Mouse (Mus musculus): ENCODE results near the gene Vasn. TPM values are rescaled to one million over a fixed set of nuclear protein-coding genes. Genes with fewer than 3 reads are reported as not detected.

The Vasn gene
- polyA plus RNA-seq (2012), result not detected in 2 replicates

DNA sequence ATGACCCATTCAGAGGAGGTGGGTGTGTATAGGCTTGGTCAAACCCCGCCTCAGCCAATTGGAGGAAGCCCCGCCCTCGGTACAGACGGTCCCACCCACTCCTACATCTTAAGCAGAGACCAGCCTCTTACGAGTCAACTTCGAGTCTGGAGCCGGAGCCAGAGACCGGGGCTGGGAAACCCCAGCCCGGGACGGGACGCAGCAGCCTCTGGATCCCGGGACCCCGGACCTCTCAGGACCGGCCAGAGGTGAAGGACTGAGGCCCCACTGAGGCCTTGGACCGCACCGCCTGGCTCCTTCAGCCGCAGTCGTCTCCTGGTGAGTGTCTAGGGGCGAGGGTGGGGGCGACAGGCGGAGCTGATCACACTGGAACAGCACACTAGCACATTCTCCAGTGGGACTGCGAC is at the start of gene Vasn, which contains the start of gene Dnaja3:
TSS of gene Vasn (plus strand) at position 111 of the 407 bp plus-strand sequence.
TSS of gene Dnaja3 (plus strand) at position 159 of the 407 bp plus-strand sequence.
- TF ChIP-seq GATA1 (IDR thresholded peaks at IDR 0.05; ENCODE audit: low read length), result no peak

DNA sequence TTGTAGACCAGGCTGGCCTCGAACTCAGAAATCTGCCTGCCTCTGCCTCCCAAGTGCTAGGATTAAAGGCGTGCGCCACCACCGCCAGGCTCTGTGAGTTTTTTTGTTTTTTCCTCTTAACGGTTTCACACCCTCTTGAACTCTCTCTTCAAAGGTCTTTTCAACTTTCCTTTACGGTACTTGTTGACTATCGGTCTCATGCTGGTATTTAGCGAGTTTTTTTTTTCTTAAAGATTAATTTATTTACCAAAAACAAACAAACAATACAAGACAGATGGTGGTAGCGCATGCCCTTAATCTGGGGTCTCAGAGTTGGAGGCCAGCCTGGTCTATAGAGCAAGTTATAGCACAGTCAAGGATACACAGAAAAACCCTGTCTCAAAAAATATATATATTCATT is 49.5 kb upstream of the Vasn start:
- no peak for TF ChIP-seq GATA1 (IDR thresholded peaks at IDR 0.05; ENCODE audit: low read length)

DNA sequence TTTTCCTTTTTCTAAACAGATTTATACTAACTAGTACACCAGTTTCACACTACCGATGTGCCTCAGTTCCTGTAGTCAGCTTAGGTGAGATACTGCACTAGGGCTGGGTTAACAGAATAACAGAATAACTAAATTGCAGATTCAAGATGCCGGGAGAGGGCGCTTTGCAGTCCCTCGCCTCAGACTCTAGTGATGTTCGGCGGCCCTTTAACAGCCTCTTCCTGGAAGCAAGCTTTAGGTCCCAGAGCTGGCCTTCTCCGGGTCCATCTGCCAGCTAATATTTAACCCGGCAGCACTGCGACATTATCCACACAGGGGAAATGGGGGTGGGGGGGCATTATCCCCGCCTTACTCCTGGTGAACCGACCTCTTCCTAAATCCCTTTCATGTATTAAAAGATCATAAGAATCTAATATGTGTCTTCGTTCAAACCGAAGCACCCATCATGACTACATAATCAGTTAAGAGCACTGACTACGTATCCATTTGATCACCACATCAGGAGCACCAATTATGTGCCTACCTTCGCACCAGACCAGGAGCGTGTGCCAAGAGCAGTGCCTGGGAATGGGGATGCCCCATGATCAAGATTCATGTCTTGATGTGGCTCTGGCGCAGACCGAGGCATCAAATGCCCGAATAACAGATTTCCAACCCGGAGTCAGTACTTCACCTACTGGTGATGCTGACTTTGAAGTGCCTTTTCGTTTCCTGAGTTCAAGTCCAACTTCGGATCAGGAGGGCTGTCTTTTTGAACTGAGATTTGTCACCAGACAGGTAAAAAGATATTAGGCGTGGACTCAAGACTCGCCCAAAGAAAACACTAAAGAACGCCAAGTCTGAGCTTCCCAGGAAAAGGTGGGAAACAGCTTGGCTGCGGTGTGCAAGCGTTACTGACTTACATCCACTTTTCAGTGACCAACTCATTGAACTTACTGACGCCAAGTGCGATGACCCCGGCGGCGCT is 46.5 kb upstream of the Vasn start:
- no peak for TF ChIP-seq GATA1 (IDR thresholded peaks at IDR 0.05; ENCODE audit: low read length)

DNA sequence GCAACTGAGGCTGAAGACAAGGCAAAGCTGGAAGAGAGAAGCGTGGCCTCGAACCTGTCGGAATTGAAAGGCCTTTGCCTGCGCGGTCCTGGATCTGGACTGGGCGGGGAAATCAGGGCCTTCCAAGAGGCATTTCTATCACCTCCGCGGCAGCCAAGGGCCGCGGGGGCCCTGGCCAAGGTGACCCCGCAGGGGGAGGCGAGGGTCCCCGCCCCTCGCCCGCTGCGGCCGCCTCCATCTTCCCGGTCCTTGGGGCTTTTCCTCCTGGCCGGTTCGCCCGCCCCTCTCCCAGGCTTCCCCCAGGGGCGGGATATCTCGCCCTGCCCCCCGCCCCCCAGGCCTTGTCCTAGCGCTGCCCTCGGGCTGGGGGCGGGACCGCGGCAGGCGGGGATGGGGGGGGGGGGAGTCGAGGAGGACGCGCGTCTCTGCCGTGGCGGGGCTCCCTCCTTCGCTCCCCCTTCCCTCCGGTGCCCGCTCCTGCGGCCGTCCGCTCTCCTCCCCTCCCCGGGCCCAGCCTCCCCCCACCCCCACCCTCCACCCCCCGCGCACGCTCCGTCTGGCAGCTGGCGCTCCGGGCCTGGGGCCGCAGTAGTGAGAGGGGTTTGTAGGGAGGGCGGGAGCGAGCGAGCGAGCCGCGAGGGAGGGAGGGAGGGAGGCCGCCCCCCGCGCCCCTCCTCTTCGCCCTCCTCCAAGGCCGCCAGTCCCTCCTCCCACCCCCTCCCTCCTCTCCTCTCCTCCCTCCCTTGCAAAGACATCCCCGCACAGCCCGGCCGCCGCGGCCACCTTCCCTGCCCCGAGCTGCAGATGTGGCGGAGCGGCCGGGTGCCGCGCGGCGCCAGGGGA is 45.5 kb upstream of the Vasn start, which contains the start of gene Glis2:
TSS of gene Glis2 (plus strand) at position 743 of the 843 bp plus-strand sequence.
- TF ChIP-seq GATA1 (IDR thresholded peaks at IDR 0.05; ENCODE audit: low read length), result no peak

DNA sequence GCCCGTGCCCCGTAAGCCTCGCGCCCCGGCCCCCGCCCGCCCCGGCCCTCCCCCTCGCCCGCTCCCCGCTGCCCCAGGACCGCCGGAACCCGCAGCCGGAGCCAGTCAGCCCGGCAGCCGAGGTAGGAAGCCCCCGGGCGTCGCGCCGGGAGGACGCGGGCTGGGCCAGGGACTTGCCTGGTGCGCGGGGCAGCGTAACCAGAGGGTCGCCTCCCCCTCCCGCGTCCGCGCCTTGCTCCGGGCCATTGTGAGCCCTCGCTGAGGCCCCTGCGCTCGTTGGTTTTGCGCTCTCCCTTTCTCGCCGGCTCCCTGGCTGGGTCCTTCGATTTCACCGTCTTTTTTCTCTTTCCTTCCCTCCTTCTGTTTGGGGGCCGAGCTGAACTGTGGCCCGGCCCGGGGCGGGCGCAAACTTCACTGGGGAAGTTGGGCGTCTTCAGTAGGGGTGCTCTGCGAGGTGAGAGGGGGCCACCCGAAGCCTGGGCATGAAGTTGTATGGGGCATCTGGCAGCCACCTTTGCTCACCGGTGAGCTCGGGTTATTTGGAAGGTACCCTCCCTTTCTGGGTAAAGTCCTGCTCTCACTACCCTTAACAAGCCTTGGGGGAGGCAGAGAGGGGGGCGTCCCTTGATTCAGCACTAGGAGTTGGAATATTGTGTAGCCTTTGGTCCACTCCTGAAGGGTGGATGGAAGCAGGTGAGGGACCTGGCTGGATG is 44.8 kb upstream of the Vasn start:
- no peak for TF ChIP-seq GATA1 (IDR thresholded peaks at IDR 0.05; ENCODE audit: low read length)

DNA sequence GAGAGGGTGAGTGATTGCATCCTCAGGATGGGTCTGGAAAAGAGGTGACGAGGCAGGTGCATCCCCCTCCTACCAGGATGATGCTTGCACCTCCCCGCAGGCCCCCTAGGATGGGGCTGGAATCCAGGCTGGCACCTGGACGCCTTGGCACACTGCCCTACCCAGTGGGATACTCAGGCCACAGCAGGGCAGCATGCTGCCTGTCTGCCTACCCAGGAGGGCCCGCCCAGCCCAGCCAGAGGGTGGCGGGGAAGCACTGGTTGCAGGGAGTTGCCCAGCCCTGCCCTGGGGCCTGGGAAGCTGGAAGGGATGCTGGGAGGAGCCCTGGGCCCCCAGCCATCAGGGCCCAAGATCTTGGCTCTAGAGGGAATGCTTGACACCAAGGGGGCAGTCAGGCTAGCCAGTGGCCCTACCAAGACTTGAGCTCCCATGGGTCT is 44.2 kb upstream of the Vasn start:
- no peak for TF ChIP-seq GATA1 (IDR thresholded peaks at IDR 0.05; ENCODE audit: low read length)

DNA sequence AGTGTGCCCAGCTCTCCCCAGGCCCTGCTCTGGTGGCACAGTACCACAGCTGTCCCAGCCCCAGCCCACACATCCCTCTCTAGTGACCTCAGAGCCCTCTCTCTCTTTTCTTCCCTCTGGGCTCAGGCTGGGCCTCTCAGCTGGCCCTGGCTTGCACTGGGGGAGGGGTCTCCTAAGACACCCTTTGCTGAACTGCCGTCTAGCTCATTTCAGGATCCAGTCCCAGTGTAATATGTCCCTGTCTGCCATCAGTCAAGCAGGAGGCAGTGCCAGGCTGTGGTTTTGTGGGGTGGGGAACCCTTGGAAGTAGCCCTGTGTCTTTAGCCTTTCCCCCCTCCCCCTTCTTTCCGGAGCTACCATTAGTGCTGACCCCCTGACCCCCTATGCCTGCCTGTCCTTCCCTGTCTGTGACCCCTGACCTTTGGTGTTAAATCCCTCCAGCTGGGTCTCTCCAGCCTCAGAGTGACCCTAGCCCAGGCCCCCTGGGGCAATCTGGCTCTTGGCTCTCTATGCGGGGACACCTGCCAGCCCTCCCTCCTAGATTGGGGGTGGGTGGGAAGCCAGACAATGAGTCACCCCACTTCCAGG is 43.5 kb upstream of the Vasn start:
- no peak for TF ChIP-seq GATA1 (IDR thresholded peaks at IDR 0.05; ENCODE audit: low read length)

DNA sequence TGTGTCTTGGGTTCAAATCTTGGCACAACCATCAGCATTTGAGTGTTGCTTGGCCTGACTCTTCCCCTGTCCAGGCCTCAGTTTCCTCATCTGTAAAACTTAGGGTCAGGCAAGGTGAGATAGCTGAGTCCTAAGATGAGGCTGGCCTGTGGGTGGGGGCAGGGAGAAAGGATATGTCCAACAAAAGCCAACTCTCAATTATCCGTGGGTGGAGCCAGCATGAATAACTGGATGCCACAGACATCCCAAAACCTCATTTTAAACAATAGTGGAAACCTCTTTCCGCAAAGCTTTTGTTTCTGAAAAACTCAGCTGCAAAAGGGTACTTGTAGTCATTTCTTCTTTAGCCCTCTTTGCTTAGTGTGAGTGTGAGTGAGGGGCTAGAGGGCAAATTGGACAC is 42.9 kb upstream of the Vasn start:
- TF ChIP-seq GATA1 (IDR thresholded peaks at IDR 0.05; ENCODE audit: low read length), result no peak

DNA sequence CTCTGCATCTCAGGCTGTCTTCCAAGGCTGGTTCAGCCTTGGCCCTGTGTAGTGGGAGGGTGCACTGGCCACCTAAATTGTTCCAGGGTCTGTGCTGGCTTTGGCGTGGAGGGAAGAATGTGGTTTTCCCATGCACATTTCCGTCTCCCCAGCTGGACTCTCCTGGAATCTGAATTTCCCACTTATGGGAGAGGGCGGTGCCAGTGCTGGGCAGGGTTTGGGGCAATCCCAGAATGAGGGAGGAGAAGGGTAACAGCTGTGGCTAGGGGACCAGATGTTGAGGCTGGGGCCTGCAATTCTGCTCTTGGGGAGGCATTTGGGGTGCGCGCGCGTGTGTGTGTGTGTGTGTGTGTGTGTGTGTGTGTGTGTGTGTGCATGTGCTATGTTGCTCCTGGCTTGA is 42.4 kb upstream of the Vasn start:
- TF ChIP-seq GATA1 (IDR thresholded peaks at IDR 0.05; ENCODE audit: low read length), result no peak

DNA sequence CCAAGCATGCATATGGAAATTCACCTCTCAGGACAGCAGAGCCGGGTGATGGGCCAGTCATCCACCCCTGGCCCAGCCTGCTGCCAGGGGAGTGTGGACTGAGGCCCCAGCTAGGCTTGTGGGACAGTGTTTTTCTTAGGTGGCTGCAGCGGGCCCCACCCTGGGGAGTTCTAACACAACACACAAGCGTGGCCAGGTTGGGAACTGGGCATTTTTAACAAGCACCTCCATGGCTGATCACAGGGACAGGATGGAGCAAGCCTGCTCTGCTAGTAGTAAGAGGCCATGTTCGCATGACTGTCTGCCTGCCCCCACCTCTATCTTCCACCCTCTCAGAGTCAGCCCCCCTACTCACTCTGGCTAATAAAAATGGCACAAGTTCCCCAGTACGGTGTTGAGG is 41.7 kb upstream of the Vasn start:
- TF ChIP-seq GATA1 (IDR thresholded peaks at IDR 0.05; ENCODE audit: low read length), result no peak

DNA sequence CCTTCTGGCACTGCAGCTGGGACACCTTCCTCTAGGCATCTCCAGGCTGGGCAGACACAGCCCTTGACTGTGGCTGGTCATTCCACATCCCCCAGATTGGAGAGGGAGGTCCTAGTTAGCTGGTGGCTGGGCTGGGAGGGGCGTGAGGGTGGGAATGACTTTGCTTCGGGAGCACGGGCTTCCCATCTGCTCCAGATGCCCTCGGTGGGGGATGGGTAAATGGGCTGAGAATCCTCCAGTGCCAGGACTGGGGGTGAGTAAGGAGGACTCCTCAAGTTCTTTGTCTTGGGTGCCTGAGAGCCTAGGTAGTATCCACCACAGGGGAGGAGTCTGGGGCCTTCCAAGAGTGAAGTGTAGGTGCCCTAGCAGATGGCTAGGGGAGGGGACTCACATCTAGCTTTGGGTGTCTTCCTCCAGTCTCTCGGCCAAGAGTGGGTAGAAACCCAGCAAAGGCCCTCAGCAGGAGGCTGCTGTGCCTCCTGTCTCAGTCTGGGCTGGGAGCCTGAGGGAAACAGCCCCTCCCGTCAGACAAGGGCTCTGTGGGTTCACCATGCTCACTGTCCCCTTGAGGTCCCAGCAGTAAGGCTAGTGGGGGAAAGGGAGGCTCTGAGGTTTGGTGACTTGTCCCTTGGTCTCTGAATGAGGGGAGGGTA is 40.7 kb upstream of the Vasn start:
- TF ChIP-seq GATA1 (IDR thresholded peaks at IDR 0.05; ENCODE audit: low read length), result no peak

DNA sequence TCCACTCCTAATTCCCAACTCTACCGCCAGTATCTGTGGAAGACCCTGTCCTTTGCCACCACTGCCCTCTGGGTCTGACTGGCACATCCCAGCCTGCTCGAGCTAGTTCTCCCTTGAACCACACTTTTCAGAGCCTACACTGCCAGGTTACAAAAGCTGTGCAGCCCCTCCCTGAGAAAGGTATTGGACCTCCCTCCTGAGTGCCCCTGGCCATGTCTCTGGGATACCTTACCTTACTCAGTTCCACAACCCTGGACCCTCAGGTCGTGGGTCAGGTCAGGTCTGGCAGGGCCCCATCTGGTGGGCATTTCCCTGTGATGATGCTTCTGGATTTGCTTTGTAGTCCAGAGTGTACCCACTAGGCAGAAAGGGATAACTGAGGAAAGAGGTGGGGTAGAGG is 40.1 kb upstream of the Vasn start:
- TF ChIP-seq GATA1 (IDR thresholded peaks at IDR 0.05; ENCODE audit: low read length), result no peak

DNA sequence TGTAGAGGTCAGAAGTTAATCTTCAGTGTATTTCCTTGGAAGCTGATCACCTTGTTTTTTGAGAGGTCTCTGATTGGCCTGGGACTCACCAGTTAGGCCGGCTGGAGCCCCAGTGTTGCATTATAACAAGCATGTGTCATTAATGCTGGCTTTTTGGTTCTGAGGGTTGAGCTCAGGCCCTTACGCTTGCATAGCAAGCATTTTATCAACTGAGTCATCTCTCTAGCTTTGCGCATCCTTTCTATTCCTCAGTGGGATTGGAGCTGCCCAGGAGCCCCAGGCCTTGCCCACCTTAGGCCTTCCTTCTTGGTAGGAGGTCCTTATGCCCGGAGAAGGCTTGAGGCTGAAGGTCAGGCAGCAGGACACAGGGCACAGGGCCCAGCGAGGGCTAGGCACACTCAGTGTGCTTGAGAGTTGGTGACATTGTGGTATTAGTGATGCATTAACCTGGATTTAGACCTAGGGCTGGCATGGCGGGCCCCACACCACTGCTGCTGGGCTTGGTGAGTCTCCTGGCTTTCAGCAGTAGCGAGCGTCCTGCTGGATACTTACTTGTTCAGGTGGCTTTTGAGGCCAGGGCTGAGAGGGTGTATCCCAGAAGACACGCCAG is 38.9 kb upstream of the Vasn start:
- no peak for TF ChIP-seq GATA1 (IDR thresholded peaks at IDR 0.05; ENCODE audit: low read length)

DNA sequence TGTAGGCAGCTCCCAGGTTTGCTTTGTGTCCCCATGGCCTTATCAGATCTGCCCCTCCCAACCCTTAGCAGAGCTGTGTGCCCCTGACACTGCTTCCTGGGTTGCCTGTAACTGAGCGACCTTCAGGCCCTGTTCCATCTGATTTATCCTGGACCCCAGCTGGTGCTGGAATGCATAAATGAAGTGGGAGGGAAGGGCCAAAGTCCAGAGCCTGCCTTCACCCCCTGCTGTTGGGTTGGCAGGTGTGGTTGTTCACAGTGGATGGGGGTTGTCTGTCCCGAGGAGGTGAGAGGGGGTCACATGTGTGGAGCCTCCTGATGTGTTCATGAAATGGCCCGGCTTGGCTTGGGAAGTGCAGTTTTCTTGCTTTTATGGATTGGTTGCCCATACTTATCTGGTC is 37.6 kb upstream of the Vasn start:
- TF ChIP-seq GATA1 (IDR thresholded peaks at IDR 0.05; ENCODE audit: low read length), result no peak

All from G1E-ER4 (cell line).